Comparison of ENCODE assay signal across 9 mouse cellular contexts in genomic region chr1:157286561-157286960, GRCm38 (mm10).
A peak's percentile ranks its signal among the peaks of the same experiment; 100 is the strongest.
DNase-seq lines count a peak whose midpoint lies in the region; ATAC-seq and TF ChIP-seq lines count a peak whose summit lies in the region.
"Had no signal": no experiment of that assay in that cellular context is flagged by ENCODE, and none has a peak within 500 bp of the region (broad histone marks: within the 10 kb centered on the region; RNA-seq: fewer than 3 reads in every experiment).

No protein-coding gene starts in this region.

- no peak overlapping the region for H3K4me3 ChIP-seq in heart, embryonic 12.5 days
- no peak overlapping the region for H3K4me3 ChIP-seq in hindbrain, postnatal 0 days (ENCODE audit: low read length)
- H3K4me3 ChIP-seq: megakaryocyte, embryonic 14.5 days had no signal

- no peaks in the 10 kb centered on the region for H3K27me3 ChIP-seq in heart, embryonic 12.5 days (replicated peaks)
- H3K27me3 ChIP-seq in hindbrain, postnatal 0 days (ENCODE audit: insufficient read depth, low read length): no peaks in the 10 kb centered on the region
- H3K27me3 ChIP-seq: megakaryocyte, embryonic 14.5 days had no signal

- DNase-seq in heart, adult 18-20 months: peak; percentile 42 to 76
- peak; percentile 21 for DNase-seq in thymus, postnatal 4 days
- DNase-seq in thymus, postnatal 10 days (ENCODE audit: low spot score in 2 of 2): no peak
- DNase-seq in cerebellum, postnatal 10 days: peak; percentile 74 to 76
- peak; percentile 71 for DNase-seq in hindbrain, postnatal 0 days (ENCODE audit: low spot score)
- peak; percentile 66 for DNase-seq in lung, postnatal 10 days
- DNase-seq in natural killer cell, adult 2 months (ENCODE audit: low spot score in 2 of 2): no peak

- no peak overlapping the region for H3K27ac ChIP-seq in heart, embryonic 12.5 days (ENCODE audit: poor library complexity, severe bottlenecking)
- H3K27ac ChIP-seq in hindbrain, postnatal 0 days: no peak overlapping the region

- H3K4me1 ChIP-seq in heart, embryonic 12.5 days (replicated peaks): 0 out of 2 replicates have a peak, but pooled peaks cover 5% of the 10 kb centered on the region
- no peaks in the 10 kb centered on the region for H3K4me1 ChIP-seq in hindbrain, postnatal 0 days (ENCODE audit: insufficient read depth, low read length)
- H3K4me1 ChIP-seq: megakaryocyte, embryonic 14.5 days had no signal

- WGBS in heart, embryonic 12.5 days: 14% methylated on average over 4 of the region's 4 CpGs
- WGBS in hindbrain, postnatal 0 days: 10% methylated on average over 4 of the region's 4 CpGs

- no peaks in the 10 kb centered on the region for H3K9me3 ChIP-seq in heart, embryonic 12.5 days (replicated peaks)
- H3K9me3 ChIP-seq in hindbrain, postnatal 0 days (ENCODE audit: low read length): no peaks in the 10 kb centered on the region
- H3K9me3 ChIP-seq: megakaryocyte, embryonic 14.5 days had no signal

- no peak for ATAC-seq in heart, embryonic 12.5 days (ENCODE audit: insufficient number of reproducible peaks, low FRiP score)
- no peak for ATAC-seq in hindbrain, postnatal 0 days

- no peaks in the 10 kb centered on the region for H3K36me3 ChIP-seq in heart, embryonic 12.5 days
- H3K36me3 ChIP-seq in hindbrain, postnatal 0 days (ENCODE audit: insufficient read depth, low read length): no peaks in the 10 kb centered on the region

- H3K4me2 ChIP-seq in heart, embryonic 12.5 days: no peak overlapping the region
- H3K4me2 ChIP-seq in hindbrain, postnatal 0 days (ENCODE audit: low read depth, low read length): no peak overlapping the region

- TF ChIP-seq CTCF in hindbrain, postnatal 0 days (IDR thresholded peaks at IDR 0.05; ENCODE audit: low read depth): peak; percentile 74

- H3K9ac ChIP-seq in heart, embryonic 12.5 days: no peak overlapping the region
- no peak overlapping the region for H3K9ac ChIP-seq in hindbrain, postnatal 0 days (replicated peaks; ENCODE audit: low read length)

Comparison
In these comparisons a context has a peak if more than half of its experiments do, and no peak if none do; other contexts are left out.
1. DNase-seq: peak in heart, adult 18-20 months (2 of 2), thymus, postnatal 4 days (single experiment), cerebellum, postnatal 10 days (2 of 2), hindbrain, postnatal 0 days (single experiment) and lung, postnatal 10 days (single experiment); none in thymus, postnatal 10 days (0 of 2) and natural killer cell, adult 2 months (0 of 2).